Mouse (Mus musculus): ENCODE measurements around the gene Gm14226. TPM values are rescaled to one million over a fixed set of nuclear protein-coding genes. Genes with fewer than 3 reads are reported as not detected.
A peak's percentile ranks its signal among the peaks of the same experiment; 100 is the strongest.

The Gm14226 gene
- polyA plus RNA-seq, 1 experiment, result not detected

DNA sequence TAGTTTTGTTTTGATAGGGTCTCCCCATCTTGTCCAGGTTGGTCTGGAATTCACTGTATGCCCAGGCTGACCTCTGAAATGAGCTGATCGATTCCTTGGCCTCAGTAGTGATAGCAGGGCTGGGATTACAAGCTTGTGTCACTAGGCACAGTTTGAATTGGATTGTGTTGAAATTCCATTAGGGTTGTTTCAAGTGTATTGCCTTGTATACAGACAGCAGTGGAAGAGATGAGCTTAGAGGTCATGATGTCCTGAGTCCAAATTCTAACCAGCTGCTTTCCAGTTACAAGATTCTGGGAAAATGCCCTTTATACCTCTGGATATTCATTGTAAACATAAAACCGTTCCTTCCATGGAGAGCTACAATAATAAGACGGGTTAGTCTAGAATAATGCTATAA, 55.3 kb downstream of the Gm14226 start:
- H3K4me3 ChIP-seq, result peak overlapping the region; percentile 53
- H3K4me2 ChIP-seq (ENCODE audit: low read depth), result peak overlapping the region; percentile 96
- H3K79me2 ChIP-seq (ENCODE audit: control insufficient read depth, insufficient read depth), result peaks cover 43% of the 10 kb centered on the region
- peak overlapping the region; percentile 73 for H3ac ChIP-seq (ENCODE audit: control insufficient read depth, insufficient read length)
- H3K27me3 ChIP-seq (ENCODE audit: control insufficient read depth, insufficient read depth, insufficient read length), result no peaks in the 10 kb centered on the region
- no peaks in the 10 kb centered on the region for H3K36me3 ChIP-seq (ENCODE audit: control insufficient read depth, insufficient read depth)
- no peak for TF ChIP-seq MYOG (IDR thresholded peaks at IDR 0.05; ENCODE audit: control insufficient read depth in 1 of 3, insufficient read depth in 1 of 3, insufficient read length in 2 of 3, low read depth in 2 of 3)
- TF ChIP-seq TCF3 (IDR thresholded peaks at IDR 0.05; ENCODE audit: insufficient read length, low read depth), result no peak
- TF ChIP-seq TCF12 (IDR thresholded peaks at IDR 0.05; ENCODE audit: insufficient read depth, poor library complexity, severe bottlenecking), result no peak
- no peak for TF ChIP-seq E2F4 (IDR thresholded peaks at IDR 0.05; ENCODE audit: insufficient read depth)
- no peak for TF ChIP-seq REST (IDR thresholded peaks at IDR 0.05; ENCODE audit: insufficient read depth, insufficient read length)
- no peak for TF ChIP-seq SRF (IDR thresholded peaks at IDR 0.05; ENCODE audit: control insufficient read depth, insufficient read length, low read depth)
- TF ChIP-seq USF1 (IDR thresholded peaks at IDR 0.05; ENCODE audit: low read depth), result no peak
- no peak for TF ChIP-seq POLR2AphosphoS2 (IDR thresholded peaks at IDR 0.05; ENCODE audit: insufficient read length, low read depth)
- TF ChIP-seq MAX (IDR thresholded peaks at IDR 0.05; ENCODE audit: low read depth), result no peak
- no peak for TF ChIP-seq POLR2A (IDR thresholded peaks at IDR 0.05; ENCODE audit: insufficient read length, low read depth)
- no peak for TF ChIP-seq CEBPB (IDR thresholded peaks at IDR 0.05; ENCODE audit: insufficient read depth, poor library complexity, severe bottlenecking)
- no peak for TF ChIP-seq MYOD1 (IDR thresholded peaks at IDR 0.05; ENCODE audit: control insufficient read depth in 1 of 3, insufficient read length in 2 of 3, low read depth in 2 of 3)

DNA sequence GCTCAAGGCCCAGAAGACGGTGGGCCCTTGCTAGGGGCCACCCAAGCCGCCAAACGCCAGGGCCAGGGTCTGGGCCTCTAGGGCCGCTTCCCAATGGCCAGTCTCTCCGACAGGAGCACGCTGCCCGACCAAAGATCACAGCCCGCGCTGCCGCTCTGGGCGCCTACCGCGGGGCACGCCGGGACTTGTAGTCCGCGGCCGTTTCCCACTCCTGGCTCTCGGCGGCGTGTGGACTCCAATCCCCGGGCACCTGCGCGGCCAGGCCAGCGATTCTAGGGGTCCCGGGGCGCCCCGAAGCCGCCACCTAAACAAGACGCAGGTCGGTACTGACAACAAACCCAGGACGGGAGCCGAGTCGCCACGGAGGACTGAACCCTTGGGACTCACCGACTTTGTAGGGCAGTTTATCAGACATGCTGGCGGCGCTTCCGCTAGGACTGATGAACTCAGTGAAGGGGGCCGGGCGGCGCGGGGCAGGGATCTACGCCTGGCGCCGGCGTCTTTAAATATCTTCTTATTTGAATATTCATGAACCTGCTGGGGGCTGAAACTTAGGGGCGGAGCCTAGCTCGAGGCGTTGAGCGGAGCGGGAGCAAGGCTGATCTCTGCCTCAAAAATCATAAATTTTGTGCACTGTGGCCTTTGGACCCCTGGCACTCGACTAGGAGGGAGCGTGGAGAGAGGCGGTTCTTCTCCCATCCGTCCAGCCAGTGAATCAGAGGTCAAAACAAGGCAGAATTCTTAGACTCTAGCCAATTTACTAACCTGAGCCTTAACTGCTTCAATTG, 56.1 kb downstream of the Gm14226 start, which contains the start of gene Ahcy:
Gene Ahcy (minus strand): TSS at position 520 of the 788 bp plus-strand sequence.
- Histone ChIP-seq H3K27me3 (ENCODE audit: control insufficient read depth, insufficient read depth, insufficient read length) (no peaks in the 10 kb centered on the region), H3K4me2 (ENCODE audit: low read depth) (peak within 1 kb of the TSS; percentile 96), H3K36me3 (ENCODE audit: control insufficient read depth, insufficient read depth) (no peaks in the 10 kb centered on the region), H3K4me3 (peak within 1 kb of the TSS; percentile 53), H3K79me2 (ENCODE audit: control insufficient read depth, insufficient read depth) (peaks cover 43% of the 10 kb centered on the region), H3ac (ENCODE audit: control insufficient read depth, insufficient read length) (peak within 1 kb of the TSS; percentile 73)
- TF ChIP-seq MYOD1 (IDR thresholded peaks at IDR 0.05; ENCODE audit: control insufficient read depth in 1 of 3, insufficient read length in 2 of 3, low read depth in 2 of 3), result peak in 1 of 3 experiments; percentile 4
- peak; percentile 56 for TF ChIP-seq POLR2A (IDR thresholded peaks at IDR 0.05; ENCODE audit: insufficient read length, low read depth)
- no peak for TF ChIP-seq TCF3 (IDR thresholded peaks at IDR 0.05; ENCODE audit: insufficient read length, low read depth)
- TF ChIP-seq USF1 (IDR thresholded peaks at IDR 0.05; ENCODE audit: low read depth), result no peak
- TF ChIP-seq POLR2AphosphoS2 (IDR thresholded peaks at IDR 0.05; ENCODE audit: insufficient read length, low read depth), result peak; percentile 45
- no peak for TF ChIP-seq CEBPB (IDR thresholded peaks at IDR 0.05; ENCODE audit: insufficient read depth, poor library complexity, severe bottlenecking)
- TF ChIP-seq E2F4 (IDR thresholded peaks at IDR 0.05; ENCODE audit: insufficient read depth), result peak; percentile 56
- TF ChIP-seq TCF12 (IDR thresholded peaks at IDR 0.05; ENCODE audit: insufficient read depth, poor library complexity, severe bottlenecking), result no peak
- TF ChIP-seq MYOG (IDR thresholded peaks at IDR 0.05; ENCODE audit: control insufficient read depth in 1 of 3, insufficient read depth in 1 of 3, insufficient read length in 2 of 3, low read depth in 2 of 3), result peak in 1 of 3 experiments; percentile 33

DNA sequence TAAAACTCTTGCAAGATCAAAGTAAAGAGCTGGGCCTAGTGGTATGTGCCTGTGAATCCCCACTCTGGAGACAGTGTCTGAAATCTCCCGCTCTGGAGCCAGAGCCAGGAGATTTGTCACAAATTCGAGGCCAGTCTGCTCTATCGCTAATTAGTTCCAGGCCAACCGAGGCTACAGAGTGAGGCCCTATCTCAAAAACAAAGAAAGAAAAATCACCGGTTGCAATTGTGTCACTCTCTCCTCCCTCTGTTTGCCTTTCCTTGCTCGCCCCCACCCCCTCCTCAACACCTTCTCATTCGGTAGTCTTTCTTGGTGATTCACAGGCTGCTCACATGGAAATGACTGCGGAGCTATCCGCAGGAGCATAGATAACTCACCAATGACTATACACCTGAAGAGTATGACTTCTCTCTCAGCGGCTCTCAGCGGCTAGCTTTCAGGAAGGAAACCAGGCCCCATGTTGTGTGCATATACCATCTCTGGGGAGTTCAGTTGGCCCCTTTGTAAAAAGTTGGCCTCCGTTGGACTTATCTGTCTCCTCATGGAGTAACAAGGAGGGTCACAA, 56.8 kb downstream of the Gm14226 start:
- TF ChIP-seq MYOG (IDR thresholded peaks at IDR 0.05; ENCODE audit: control insufficient read depth in 1 of 3, insufficient read depth in 1 of 3, insufficient read length in 2 of 3, low read depth in 2 of 3), result no peak
- no peak for TF ChIP-seq SRF (IDR thresholded peaks at IDR 0.05; ENCODE audit: control insufficient read depth, insufficient read length, low read depth)
- no peak for TF ChIP-seq E2F4 (IDR thresholded peaks at IDR 0.05; ENCODE audit: insufficient read depth)
- no peak for TF ChIP-seq TCF3 (IDR thresholded peaks at IDR 0.05; ENCODE audit: insufficient read length, low read depth)
- TF ChIP-seq CEBPB (IDR thresholded peaks at IDR 0.05; ENCODE audit: insufficient read depth, poor library complexity, severe bottlenecking), result no peak
- no peak for TF ChIP-seq REST (IDR thresholded peaks at IDR 0.05; ENCODE audit: insufficient read depth, insufficient read length)
- no peak for TF ChIP-seq TCF12 (IDR thresholded peaks at IDR 0.05; ENCODE audit: insufficient read depth, poor library complexity, severe bottlenecking)
- TF ChIP-seq USF1 (IDR thresholded peaks at IDR 0.05; ENCODE audit: low read depth), result no peak
- TF ChIP-seq POLR2AphosphoS2 (IDR thresholded peaks at IDR 0.05; ENCODE audit: insufficient read length, low read depth), result no peak
- Histone ChIP-seq H3K36me3 (ENCODE audit: control insufficient read depth, insufficient read depth) (no peaks in the 10 kb centered on the region), H3K79me2 (ENCODE audit: control insufficient read depth, insufficient read depth) (peaks cover 38% of the 10 kb centered on the region), H3K4me3 (peak overlapping the region; percentile 53), H3K4me2 (ENCODE audit: low read depth) (peak overlapping the region; percentile 84), H3K27me3 (ENCODE audit: control insufficient read depth, insufficient read depth, insufficient read length) (no peaks in the 10 kb centered on the region), H3ac (ENCODE audit: control insufficient read depth, insufficient read length) (peak overlapping the region; percentile 73)

DNA sequence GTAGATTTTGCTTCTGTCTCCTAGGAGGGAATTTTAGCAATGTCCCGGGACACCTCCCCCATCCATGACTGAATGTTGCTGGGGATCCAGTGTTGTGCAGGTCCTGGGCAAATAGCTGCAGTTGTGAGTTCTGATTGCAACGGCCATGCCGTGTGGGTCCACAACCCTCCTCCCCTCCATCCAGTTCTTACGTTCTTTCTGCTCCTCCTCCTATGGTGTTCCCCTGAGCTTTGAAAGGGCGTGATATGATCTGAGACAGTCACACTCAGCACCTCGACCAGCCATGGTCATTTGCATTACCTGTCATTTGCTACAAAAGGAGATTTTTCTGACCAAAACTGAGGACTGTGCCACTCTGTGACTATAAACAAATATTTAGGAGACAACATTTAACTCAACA, 57.6 kb downstream of the Gm14226 start:
- Histone ChIP-seq H3K79me2 (ENCODE audit: control insufficient read depth, insufficient read depth) (peaks cover 31% of the 10 kb centered on the region), H3K27me3 (ENCODE audit: control insufficient read depth, insufficient read depth, insufficient read length) (no peaks in the 10 kb centered on the region), H3K4me3 (no peak overlapping the region), H3ac (ENCODE audit: control insufficient read depth, insufficient read length) (no peak overlapping the region), H3K4me2 (ENCODE audit: low read depth) (no peak overlapping the region), H3K36me3 (ENCODE audit: control insufficient read depth, insufficient read depth) (no peaks in the 10 kb centered on the region)
- TF ChIP-seq POLR2AphosphoS2 (IDR thresholded peaks at IDR 0.05; ENCODE audit: insufficient read length, low read depth) (no peak), E2F4 (IDR thresholded peaks at IDR 0.05; ENCODE audit: insufficient read depth) (no peak), REST (IDR thresholded peaks at IDR 0.05; ENCODE audit: insufficient read depth, insufficient read length) (no peak), SRF (IDR thresholded peaks at IDR 0.05; ENCODE audit: control insufficient read depth, insufficient read length, low read depth) (no peak), TCF12 (IDR thresholded peaks at IDR 0.05; ENCODE audit: insufficient read depth, poor library complexity, severe bottlenecking) (no peak), MYOD1 (IDR thresholded peaks at IDR 0.05; ENCODE audit: control insufficient read depth in 1 of 3, insufficient read length in 2 of 3, low read depth in 2 of 3) (no peak), TCF3 (IDR thresholded peaks at IDR 0.05; ENCODE audit: insufficient read length, low read depth) (no peak), CEBPB (IDR thresholded peaks at IDR 0.05; ENCODE audit: insufficient read depth, poor library complexity, severe bottlenecking) (no peak), MAX (IDR thresholded peaks at IDR 0.05; ENCODE audit: low read depth) (no peak)

Other genes starting within 250 kb of the Gm14226 start
- gene Gm14214, start 248.2 kb upstream of the Gm14226 start, polyA plus RNA-seq (2012; fragmentation: generic; extraction: Trizol), result not detected
- 379 TPM for gene Raly, start 227.2 kb upstream of the Gm14226 start, polyA plus RNA-seq (2012; fragmentation: generic; extraction: Trizol)
- gene a, start 226.9 kb upstream of the Gm14226 start, polyA plus RNA-seq (2012; fragmentation: generic; extraction: Trizol), result not detected
- gene Eif2s2, start 125.3 kb upstream of the Gm14226 start, polyA plus RNA-seq (2012; fragmentation: generic; extraction: Trizol), result 143 TPM
- gene Ahcy, start 56.2 kb downstream of the Gm14226 start, polyA plus RNA-seq (2012; fragmentation: generic; extraction: Trizol), result 39.7 TPM
- gene Itch, start 115.2 kb downstream of the Gm14226 start, polyA plus RNA-seq (2012; fragmentation: generic; extraction: Trizol), result 8.8 TPM
- gene Dynlrb1, start 218.3 kb downstream of the Gm14226 start, polyA plus RNA-seq (2012; fragmentation: generic; extraction: Trizol), result 418 TPM